Mouse (Mus musculus) ES-Bruce4 (cell line): ENCODE data around the gene Slc25a15.

Experiments
- CTCF ChIP-seq: IDR thresholded peaks from one replicate; pipeline ENCODE4 v1.8.1; 2011; ENCODE audit warnings: low read depth, low read length
- EP300 ChIP-seq: IDR thresholded peaks from 2 replicates; pipeline ENCODE4 v1.6.1; 2011; ENCODE audit warnings: low read depth, low read length; ENCODE audit not compliant: insufficient read depth
- POLR2A ChIP-seq: IDR thresholded peaks from one replicate; pipeline ENCODE4 v1.8.1; 2011; ENCODE audit warnings: low read length; ENCODE audit not compliant: insufficient read depth

DNA sequence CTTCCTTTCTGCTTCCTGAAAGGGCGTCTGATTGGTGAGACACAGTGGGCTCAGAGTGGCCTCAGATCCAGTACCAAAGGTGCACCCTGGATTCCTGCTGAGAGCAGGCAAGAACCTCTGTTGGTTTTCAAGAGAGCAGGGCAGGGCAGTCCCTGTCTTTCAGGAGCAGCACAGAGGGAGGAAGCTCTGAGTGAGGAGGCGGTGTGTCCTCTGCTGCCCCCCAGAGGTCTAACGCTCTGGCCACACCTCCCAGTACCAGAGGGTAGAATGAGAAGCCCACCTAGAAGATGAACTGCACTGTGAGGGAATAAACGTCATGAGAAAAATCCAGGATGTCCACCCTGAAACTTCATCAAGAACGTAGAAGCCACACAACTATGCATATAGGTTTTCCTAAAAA lies 21.5 kb downstream of the Slc25a15 start:
- peak; percentile 92 for TF ChIP-seq CTCF
- TF ChIP-seq POLR2A: no peak
- TF ChIP-seq EP300: no peak
